Mouse (Mus musculus) megakaryocyte, embryonic 14.5 days (primary cell): ENCODE results near the gene Adcy7.

Source experiments
- FLI1 ChIP-seq: IDR thresholded peaks from 2 replicates; pipeline ENCODE4 v1.6.1; 2012; ENCODE audit warnings: low read length, inconsistent platforms, mixed read lengths
- GATA1 ChIP-seq: IDR thresholded peaks from 3 replicates; pipeline ENCODE4 v1.6.1; 2012; ENCODE audit warnings: mixed read lengths, low read length, inconsistent platforms, borderline replicate concordance

DNA sequence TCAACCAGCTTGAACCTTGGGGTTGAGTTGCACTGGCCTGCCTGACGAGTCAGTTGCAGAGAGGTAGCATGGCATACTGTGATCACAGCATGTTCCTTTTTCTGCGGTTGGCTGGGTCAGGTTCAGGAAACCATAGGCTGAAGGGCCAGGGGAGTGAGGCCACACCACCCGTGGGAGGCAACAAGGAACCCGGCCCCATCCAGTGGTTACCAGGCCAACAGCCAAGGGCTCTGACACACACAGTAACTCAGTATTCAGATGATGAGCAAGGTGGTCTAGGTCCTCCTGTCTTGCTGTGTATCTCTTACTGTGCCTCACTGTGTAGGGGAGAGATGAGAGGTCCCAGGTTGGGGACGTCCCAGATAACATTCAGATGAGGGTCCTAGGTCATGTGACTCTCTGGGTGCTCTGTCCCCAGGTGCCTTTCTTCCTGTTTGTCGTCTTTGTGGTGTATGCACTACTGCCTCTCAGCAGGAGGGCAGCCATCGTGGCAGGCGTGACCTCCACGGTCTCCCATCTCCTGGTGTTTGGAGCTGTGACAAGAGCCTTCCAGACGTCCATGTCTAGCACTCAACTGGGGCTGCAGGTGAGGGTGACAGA, 37.2 kb downstream of the Adcy7 start:
- no peak for TF ChIP-seq GATA1
- TF ChIP-seq FLI1, result no peak
